Mouse (Mus musculus) liver, embryonic 16.5 days (tissue): ENCODE measurements around the gene Kif3a. TPM values are rescaled to one million over a fixed set of nuclear protein-coding genes. Genes with fewer than 3 reads are reported as not detected.

Experiments used
- ATAC-seq: fragments of 200-750 bp; cut with Nextera tagmentation; 2 replicates; pipeline ENCODE4 v1.8.0; 2017; ENCODE audit warnings: low read depth, mild to moderate bottlenecking, moderate number of reproducible peaks, moderate library complexity
- H3K27ac ChIP-seq: fragments of 300-500 bp; sonication (generic); 2 replicates; pipeline ENCODE4 v1.5.1; 2014; ENCODE audit warnings: mild to moderate bottlenecking, low read length
- H3K27me3 ChIP-seq: fragments of 300-500 bp; sonication (generic); 2 replicates; pipeline ENCODE4 v1.6.1; 2014; ENCODE audit warnings: low read depth, low read length, mixed read lengths; ENCODE audit not compliant: control insufficient read depth, insufficient read depth
- H3K36me3 ChIP-seq: fragments of 300-500 bp; sonication (generic); 2 replicates; pipeline ENCODE4 v1.6.1; 2014; ENCODE audit warnings: mild to moderate bottlenecking; ENCODE audit not compliant: control insufficient read depth, insufficient read depth
- H3K4me1 ChIP-seq: fragments of 300-500 bp; sonication (generic); 2 replicates; pipeline ENCODE4 v1.6.1; 2014; ENCODE audit warnings: low read depth, low read length, mixed read lengths; ENCODE audit not compliant: control insufficient read depth
- H3K4me2 ChIP-seq: fragments of 300-500 bp; sonication (generic); 2 replicates; pipeline ENCODE4 v1.6.1; 2014; ENCODE audit warnings: low read depth, low read length, mixed read lengths
- H3K4me3 ChIP-seq: fragments of 300-500 bp; sonication (generic); 2 replicates; pipeline ENCODE4 v1.5.1; 2014; ENCODE audit warnings: low read depth, mild to moderate bottlenecking, low read length
- H3K9ac ChIP-seq: fragments of 300-500 bp; sonication (generic); 2 replicates; pipeline ENCODE4 v1.6.1; 2014; ENCODE audit warnings: low read depth, low read length
- H3K9me3 ChIP-seq: fragments of 300-500 bp; sonication (generic); replicated peaks from 2 replicates; pipeline ENCODE4 v1.6.1; 2016; ENCODE audit warnings: low read length; ENCODE audit not compliant: control insufficient read depth
- WGBS: fragments of 180-500 bp; shearing (Covaris S2); extraction: QIAGEN DNeasy Blood & Tissue Kit; methylation state at CpG from one replicate; pipeline ENCODE4 v1.1.7; 2014; ENCODE audit not compliant: insufficient replicate concordance; 5-methylcytosine and 5-hydroxymethylcytosine counted together
- polyA plus RNA-seq: library from polyadenylated mRNA; unstranded; fragments of >200 nt; fragmentation: Nextera tagmentation; extraction: Ambion mirVana; gene quantifications from 2 replicates; pipeline ENCODE4 v1.2.1, GENCODE M21; 2015

Gene Kif3a
- polyA plus RNA-seq, 1 experiment from 2014 or later, result 9.7 TPM

GRCm38 (mm10) chr11:53616748-53617558, 49.8 kb downstream of the Kif3a start:
- no peak overlapping the region for H3K9ac ChIP-seq
- no peaks in the 10 kb centered on the region for H3K36me3 ChIP-seq
- H3K27ac ChIP-seq, result peak overlapping the region; percentile 30; the same call in 1 of the 2 replicates
- 47% methylated on average over 8 of the region's 8 CpGs for WGBS
- H3K27me3 ChIP-seq, result no peaks in the 10 kb centered on the region
- peak; percentile 59; the same call in 1 of the 2 replicates for ATAC-seq
- no peak overlapping the region for H3K4me2 ChIP-seq
- H3K4me3 ChIP-seq, result no peak overlapping the region
- no peaks in the 10 kb centered on the region for H3K9me3 ChIP-seq
- H3K4me1 ChIP-seq, result peaks cover 16% of the 10 kb centered on the region

GRCm38 (mm10) chr11:53617562-53618109, 50.5 kb downstream of the Kif3a start:
- 49% methylated on average over 4 of the region's 4 CpGs for WGBS
- no peaks in the 10 kb centered on the region for H3K27me3 ChIP-seq
- H3K36me3 ChIP-seq, result no peaks in the 10 kb centered on the region
- no peak overlapping the region for H3K4me2 ChIP-seq
- no peak overlapping the region for H3K9ac ChIP-seq
- no peak for ATAC-seq
- no peak overlapping the region for H3K4me3 ChIP-seq
- no peaks in the 10 kb centered on the region for H3K9me3 ChIP-seq
- peaks cover 16% of the 10 kb centered on the region for H3K4me1 ChIP-seq
- H3K27ac ChIP-seq, result no peak overlapping the region

- Histone ChIP-seq H3K27me3 (no peaks in the 10 kb centered on the region), H3K36me3 (no peaks in the 10 kb centered on the region), H3K4me1 (peaks cover 16% of the 10 kb centered on the region), H3K9me3 (no peaks in the 10 kb centered on the region), H3K9ac (no peak within 1 kb of the TSS), H3K27ac (no peak within 1 kb of the TSS), H3K4me2 (no peak within 1 kb of the TSS), H3K4me3 (no peak within 1 kb of the TSS)
- no peak for ATAC-seq
- 37% methylated on average over 7 of the region's 7 CpGs for WGBS
Measured at GRCm38 (mm10) chr11:53618619-53619198, 51.5 kb downstream of the Kif3a start, which contains the start of gene Il4. Il4 (minus strand) TSS chr11:53618669.

- H3K27ac ChIP-seq, result no peak overlapping the region
- H3K36me3 ChIP-seq, result no peaks in the 10 kb centered on the region
- no peak overlapping the region for H3K4me3 ChIP-seq
- WGBS, result 21% methylated on average over 6 of the region's 6 CpGs
- H3K4me2 ChIP-seq, result no peak overlapping the region
- H3K9me3 ChIP-seq, result no peaks in the 10 kb centered on the region; the same call in 1 of the 2 replicates
- peaks cover 16% of the 10 kb centered on the region for H3K4me1 ChIP-seq
- ATAC-seq, result no peak
- H3K9ac ChIP-seq, result no peak overlapping the region
- no peaks in the 10 kb centered on the region for H3K27me3 ChIP-seq
Measured at GRCm38 (mm10) chr11:53619428-53619827, 52.2 kb downstream of the Kif3a start.

GRCm38 (mm10) chr11:53620094-53620493, 52.9 kb downstream of the Kif3a start:
- H3K4me3 ChIP-seq, result no peak overlapping the region
- H3K27me3 ChIP-seq, result no peaks in the 10 kb centered on the region
- H3K27ac ChIP-seq, result no peak overlapping the region
- no peak for ATAC-seq
- no peak overlapping the region for H3K4me2 ChIP-seq
- no peak overlapping the region for H3K9ac ChIP-seq
- WGBS, result 45% methylated on average over 4 of the region's 4 CpGs
- H3K4me1 ChIP-seq, result peaks cover 14% of the 10 kb centered on the region
- no peaks in the 10 kb centered on the region; the same call in 1 of the 2 replicates for H3K9me3 ChIP-seq
- no peaks in the 10 kb centered on the region for H3K36me3 ChIP-seq

DNA sequence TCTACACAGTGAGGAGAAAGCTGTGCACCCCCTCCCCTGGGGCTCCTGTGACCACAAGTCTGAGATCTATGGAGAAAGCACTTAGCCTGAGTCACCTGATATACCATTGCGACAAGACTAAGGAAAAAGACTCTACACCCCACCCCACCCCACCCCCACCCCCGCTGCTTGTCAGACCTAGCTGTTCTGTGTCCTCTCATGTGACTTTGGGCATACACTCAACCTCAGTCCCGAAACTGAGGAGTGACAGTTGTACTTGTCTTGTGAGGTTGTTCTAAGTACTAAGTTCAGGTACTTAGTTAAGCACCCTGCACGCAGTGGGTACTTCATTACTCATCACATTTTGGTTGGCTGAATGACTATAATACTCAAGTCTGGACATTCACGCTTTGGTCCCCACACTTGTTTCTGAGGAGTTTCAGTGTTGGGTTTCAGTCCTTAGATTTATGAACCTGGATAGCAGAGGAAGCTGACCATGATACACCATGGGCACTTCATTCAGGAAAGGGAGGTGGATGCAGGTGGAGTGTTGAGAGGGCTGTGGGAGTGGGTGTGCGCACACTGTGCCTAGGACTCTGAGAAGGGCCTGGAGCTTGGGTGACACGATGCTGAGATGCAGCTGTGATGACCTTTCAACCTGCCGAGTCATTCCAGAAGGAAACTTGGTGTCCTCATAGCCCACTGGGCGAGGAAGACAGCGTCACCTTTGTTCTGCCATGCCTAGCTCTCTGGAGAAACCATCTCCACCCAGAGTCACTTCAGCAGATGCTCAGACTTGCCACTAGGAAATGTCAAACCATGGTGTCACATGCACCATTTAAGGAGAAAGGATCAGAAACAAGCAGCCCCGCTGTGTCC, 54.6 kb downstream of the Kif3a start:
- Histone ChIP-seq H3K9ac (no peak overlapping the region), H3K36me3 (no peaks in the 10 kb centered on the region), H3K4me3 (no peak overlapping the region), H3K27ac (no peak overlapping the region), H3K4me1 (peaks cover 16% of the 10 kb centered on the region), H3K27me3 (no peaks in the 10 kb centered on the region), H3K9me3 (no peaks in the 10 kb centered on the region; the same call in 1 of the 2 replicates), H3K4me2 (no peak overlapping the region)
- 58% methylated on average over 11 of the region's 11 CpGs for WGBS
- ATAC-seq, result no peak

GRCm38 (mm10) chr11:53622440-53622806, 55.2 kb downstream of the Kif3a start:
- Histone ChIP-seq H3K27ac (no peak overlapping the region), H3K9ac (no peak overlapping the region), H3K4me3 (no peak overlapping the region), H3K4me1 (peaks cover 16% of the 10 kb centered on the region), H3K36me3 (no peaks in the 10 kb centered on the region), H3K27me3 (no peaks in the 10 kb centered on the region), H3K4me2 (no peak overlapping the region), H3K9me3 (no peaks in the 10 kb centered on the region; the same call in 1 of the 2 replicates)
- no peak for ATAC-seq
- WGBS, result 45% methylated on average over 6 of the region's 6 CpGs

GRCm38 (mm10) chr11:53623573-53623972, 56.4 kb downstream of the Kif3a start:
- Histone ChIP-seq H3K27me3 (no peaks in the 10 kb centered on the region), H3K4me2 (no peak overlapping the region), H3K36me3 (no peaks in the 10 kb centered on the region), H3K27ac (no peak overlapping the region), H3K9ac (no peak overlapping the region), H3K4me3 (no peak overlapping the region), H3K9me3 (no peaks in the 10 kb centered on the region; the same call in 1 of the 2 replicates), H3K4me1 (peaks cover 19% of the 10 kb centered on the region)
- WGBS, result 66% methylated on average over 9 of the region's 9 CpGs
- ATAC-seq, result no peak
